Mouse (Mus musculus) MEL (cell line): Measurements from ENCODE around the gene Vash2. TPM values are rescaled to one million over a fixed set of nuclear protein-coding genes. Genes with fewer than 3 reads are reported as not detected.

Source experiments
- DNase-seq: peaks from one replicate; pipeline ENCODE4 v3.0.0; 2011; ENCODE audit warnings: low read depth, low spot score
- H3K27ac ChIP-seq: 2 replicates; pipeline ENCODE4 v1.5.1; 2012; ENCODE audit warnings: low read depth, mild to moderate bottlenecking, control low read depth, low read length, moderate library complexity; ENCODE audit not compliant: control insufficient read depth
- H3K27me3 ChIP-seq, 2 experiments: fragments of 150-350 bp in 1 of 2; sonication (generic) in 1 of 2; 2 replicates each; pipeline ENCODE4 v1.6.1; 2012; ENCODE audit warnings: low read length in 2 of 2, mild to moderate bottlenecking in 2 of 2, improper control_type of control experiment in 1 of 2, moderate library complexity in 1 of 2; ENCODE audit not compliant: insufficient read depth in 2 of 2, control insufficient read depth in 1 of 2
- H3K36me3 ChIP-seq, 2 experiments: 2 replicates each; pipeline ENCODE4 v1.6.1; 2012 to 2014; ENCODE audit warnings: low read length in 2 of 2, improper control_type of control experiment in 1 of 2, inconsistent platforms in 1 of 2, mild to moderate bottlenecking in 1 of 2; ENCODE audit not compliant: insufficient read depth in 2 of 2, control insufficient read depth in 1 of 2
- H3K4me1 ChIP-seq, 2 experiments: fragments of 150-350 bp in 1 of 2; sonication (generic) in 1 of 2; 2 replicates each; pipeline ENCODE4 v1.6.1; 2012; ENCODE audit warnings: low read length in 2 of 2, improper control_type of control experiment in 1 of 2, mild to moderate bottlenecking in 1 of 2; ENCODE audit not compliant: insufficient read depth in 2 of 2, control insufficient read depth in 1 of 2
- H3K4me3 ChIP-seq, 2 experiments: fragments of 150-350 bp in 1 of 2; sonication (generic) in 1 of 2; 2 replicates each; pipeline ENCODE4 v1.5.1; 2012; ENCODE audit warnings: low read depth in 2 of 2, low read length in 2 of 2, mild to moderate bottlenecking in 2 of 2, moderate library complexity in 2 of 2, control low read depth in 1 of 2, improper control_type of control experiment in 1 of 2; ENCODE audit not compliant: control insufficient read depth in 1 of 2, insufficient read depth in 1 of 2
- H3K79me2 ChIP-seq: 2 replicates; pipeline ENCODE4 v1.6.1; 2012; ENCODE audit warnings: mild to moderate bottlenecking, low read length, moderate library complexity; ENCODE audit not compliant: control insufficient read depth, poor library complexity, insufficient read depth
- H3K9ac ChIP-seq: 2 replicates; pipeline ENCODE4 v1.6.1; 2012; ENCODE audit warnings: low read depth, mild to moderate bottlenecking, control low read depth, low read length, moderate library complexity; ENCODE audit not compliant: control insufficient read depth, poor library complexity, severe bottlenecking
- H3K9me3 ChIP-seq: fragments of 150-350 bp; sonication (generic); replicated peaks from 2 replicates; pipeline ENCODE4 v1.6.1; 2012; ENCODE audit warnings: mild to moderate bottlenecking, low read length, improper control_type of control experiment, moderate library complexity; ENCODE audit not compliant: insufficient read depth
- BHLHE40 ChIP-seq: IDR thresholded peaks from 2 replicates; pipeline ENCODE4 v1.6.1; 2012; ENCODE audit warnings: low read depth, mild to moderate bottlenecking, inconsistent platforms, low read length, improper control_type of control experiment, borderline replicate concordance
- CTCF ChIP-seq, 3 experiments: IDR thresholded peaks in 2 of 3; conservative IDR thresholded peaks in 1 of 3; 2 replicates each; pipeline ENCODE4 v1.5.1; 2011 to 2012; ENCODE audit warnings: low read length in 3 of 3, low read depth in 2 of 3, mild to moderate bottlenecking in 2 of 3, improper control_type of control experiment in 1 of 3, inconsistent platforms in 1 of 3, mixed read lengths in 1 of 3, moderate library complexity in 1 of 3; ENCODE audit not compliant: control insufficient read depth in 1 of 3, insufficient read depth in 1 of 3, poor library complexity in 1 of 3, severe bottlenecking in 1 of 3
- E2F4 ChIP-seq: IDR thresholded peaks from 2 replicates; pipeline ENCODE4 v1.6.1; 2011; ENCODE audit warnings: low read depth, low read length, improper control_type of control experiment, borderline replicate concordance
- ETS1 ChIP-seq: IDR thresholded peaks from 2 replicates; pipeline ENCODE4 v1.6.1; 2012; ENCODE audit warnings: low read depth, mild to moderate bottlenecking, inconsistent platforms, low read length, improper control_type of control experiment, moderate library complexity
- JUND ChIP-seq: IDR thresholded peaks from 2 replicates; pipeline ENCODE4 v1.6.1; 2011; ENCODE audit warnings: low read depth, mild to moderate bottlenecking, improper control_type of control experiment, low read length
- MYC ChIP-seq: IDR thresholded peaks from 2 replicates; pipeline ENCODE4 v1.6.1; 2011; ENCODE audit warnings: low read depth, mild to moderate bottlenecking, low read length, improper control_type of control experiment, moderate library complexity
- POLR2AphosphoS2 ChIP-seq: IDR thresholded peaks from 2 replicates; pipeline ENCODE4 v1.6.1; 2011; ENCODE audit warnings: low read length, improper control_type of control experiment
- POLR2AphosphoS5 ChIP-seq: IDR thresholded peaks from 2 replicates; pipeline ENCODE4 v1.6.1; 2012; ENCODE audit warnings: low read depth, borderline replicate concordance, mild to moderate bottlenecking, inconsistent platforms, low read length, moderate library complexity, mixed read lengths
- RAD21 ChIP-seq: IDR thresholded peaks from 2 replicates; pipeline ENCODE4 v1.6.1; 2011; ENCODE audit warnings: mild to moderate bottlenecking, low read depth, low read length, improper control_type of control experiment
- SIN3A ChIP-seq: IDR thresholded peaks from 2 replicates; pipeline ENCODE4 v1.6.1; 2012; ENCODE audit warnings: low read length, improper control_type of control experiment, inconsistent platforms
- UBTF ChIP-seq: IDR thresholded peaks from 2 replicates; pipeline ENCODE4 v1.6.1; 2012; ENCODE audit warnings: low read depth, mild to moderate bottlenecking, inconsistent platforms, low read length, improper control_type of control experiment, moderate library complexity, borderline replicate concordance; ENCODE audit not compliant: insufficient read depth
- USF1 ChIP-seq: IDR thresholded peaks from 2 replicates; pipeline ENCODE4 v1.6.1; 2014; ENCODE audit warnings: low read depth, mild to moderate bottlenecking, inconsistent platforms, low read length, improper control_type of control experiment, moderate library complexity
- ZKSCAN1 ChIP-seq: IDR thresholded peaks from 2 replicates; pipeline ENCODE4 v1.6.1; 2012; ENCODE audit warnings: low read depth, mild to moderate bottlenecking, inconsistent platforms, low read length, improper control_type of control experiment, moderate library complexity
- ZNF384 ChIP-seq: IDR thresholded peaks from 2 replicates; pipeline ENCODE4 v1.6.1; 2012; ENCODE audit warnings: low read depth, mild to moderate bottlenecking, inconsistent platforms, low read length, improper control_type of control experiment
- polyA plus RNA-seq, 2 experiments: library from polyadenylated mRNA; stranded (reverse) in 1 of 2; unstranded in 1 of 2; fragments of >175 nt in 1 of 2; fragments of >200 nt in 1 of 2; gene quantifications; 2 replicates each; pipeline versions ENCODE4 v1.2.1 to v1.2.4; 2012; ENCODE audit warnings: low replicate concordance in 2 of 2, low read depth in 1 of 2; ENCODE audit not compliant: insufficient read length in 2 of 2, insufficient read depth in 1 of 2, missing spikeins in 1 of 2
- total RNA-seq: library from RNA; depleted of rRNA; stranded (reverse); fragments of 300-350 nt; gene quantifications from 2 replicates; pipeline ENCODE4 v1.2.3, GENCODE M21; 2012

Gene Vash2
- total and polyA plus RNA-seq, 3 experiments = 2.6 to 9.8 TPM; not detected in 1

DNA sequence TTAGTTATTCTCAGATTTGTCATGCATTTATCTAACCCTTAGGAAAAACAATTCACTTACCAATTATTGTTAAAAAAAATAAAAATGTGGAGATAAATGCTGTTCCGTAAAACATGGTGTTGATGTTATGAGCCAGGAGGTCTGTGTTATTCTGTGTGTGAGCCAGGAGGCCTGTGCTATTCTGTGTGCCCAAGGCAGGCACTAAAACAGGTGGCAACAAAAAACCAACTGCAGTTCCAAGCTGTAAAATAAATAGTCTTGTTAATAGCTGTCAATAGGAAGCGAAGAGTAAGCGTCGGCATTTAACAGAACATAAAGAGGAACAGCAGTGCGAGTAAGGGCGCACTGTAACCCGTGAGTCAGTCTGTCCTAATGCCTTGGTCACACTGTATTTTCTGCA lies 41.9 kb upstream of the Vash2 start:
- no peaks in the 10 kb centered on the region for H3K9me3 ChIP-seq
- H3K36me3 ChIP-seq = peaks cover 4 to 11% of the 10 kb centered on the region in 2 experiments
- no peak overlapping the region for H3K4me3 ChIP-seq
- H3K9ac ChIP-seq = no peak overlapping the region
- H3K27me3 ChIP-seq = no peaks in the 10 kb centered on the region
- no peak for DNase-seq
- H3K4me1 ChIP-seq = peaks cover 2 to 4% of the 10 kb centered on the region in 2 experiments; a peak in 3 of 4 replicates
- peaks cover 19% of the 10 kb centered on the region for H3K79me2 ChIP-seq
- H3K27ac ChIP-seq = no peak overlapping the region
- TF ChIP-seq UBTF = no peak
- no peak for TF ChIP-seq POLR2AphosphoS2
- TF ChIP-seq POLR2AphosphoS5 = no peak
- no peak for TF ChIP-seq JUND
- no peak for TF ChIP-seq ETS1
- no peak for TF ChIP-seq CTCF (IDR thresholded peaks at IDR 0.05 in 2 of 3, conservative IDR thresholded peaks at IDR 0.05 in 1 of 3; ENCODE audit: control insufficient read depth in 1 of 3, insufficient read depth in 1 of 3, low read depth in 2 of 3, low read length in 3 of 3, poor library complexity in 1 of 3, severe bottlenecking in 1 of 3)
- no peak for TF ChIP-seq SIN3A
- no peak for TF ChIP-seq E2F4
- TF ChIP-seq BHLHE40 = no peak
- TF ChIP-seq MYC = no peak
- no peak for TF ChIP-seq RAD21
- TF ChIP-seq USF1 = no peak
- TF ChIP-seq ZKSCAN1 = no peak

DNA sequence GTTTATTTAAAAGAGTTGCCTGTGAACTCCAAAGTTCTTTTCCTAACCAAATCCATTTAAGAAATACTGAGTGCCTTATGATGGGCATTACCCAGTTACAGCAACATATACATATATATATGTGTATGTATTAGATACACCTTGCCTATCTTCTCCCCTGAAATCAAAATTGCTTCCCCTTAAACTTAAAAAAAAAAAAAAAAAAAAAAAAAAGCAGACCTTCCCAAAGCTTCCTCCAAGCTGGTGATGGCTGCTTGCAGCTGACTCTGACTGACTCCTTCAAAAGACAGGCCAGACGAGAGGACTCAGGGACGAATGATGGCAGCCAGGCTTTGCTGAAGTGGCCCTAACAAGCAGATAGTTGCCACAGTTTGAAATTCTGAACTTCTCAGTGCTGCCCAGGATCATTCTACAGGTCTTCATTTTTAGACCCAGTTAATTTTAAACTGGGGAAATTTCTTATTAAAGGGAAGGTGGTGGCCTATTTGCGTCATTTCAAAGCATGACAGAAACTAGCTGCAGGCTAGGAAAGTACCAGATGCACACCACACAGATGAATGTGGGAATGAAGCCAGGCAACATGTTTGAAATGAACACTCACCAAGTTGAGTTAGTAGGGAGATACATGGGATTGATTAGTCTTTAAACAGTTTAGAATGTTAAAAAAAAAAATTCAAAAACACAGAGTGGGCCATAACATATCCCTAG lies 41.3 kb upstream of the Vash2 start:
- DNase-seq = no peak
- Histone ChIP-seq H3K9me3 (no peaks in the 10 kb centered on the region), H3K36me3 (peaks cover 4 to 11% of the 10 kb centered on the region in 2 experiments), H3K27me3 (no peaks in the 10 kb centered on the region), H3K4me1 (peaks cover 2 to 4% of the 10 kb centered on the region in 2 experiments; a peak in 3 of 4 replicates), H3K27ac (no peak overlapping the region), H3K9ac (no peak overlapping the region), H3K4me3 (no peak overlapping the region), H3K79me2 (peaks cover 14% of the 10 kb centered on the region)
- no peak for TF ChIP-seq UBTF
- TF ChIP-seq ZNF384 = peak; percentile 65
